Mouse (Mus musculus) colon, adult 2 months (tissue): ENCODE measurements around the gene Skint11. TPM values are rescaled to one million over a fixed set of nuclear protein-coding genes. Genes with fewer than 3 reads are reported as not detected.

Experiments
- polyA plus RNA-seq: library from polyadenylated mRNA; depleted of rRNA; stranded (reverse); fragments of >200 nt; gene quantifications from 2 replicates; pipeline ENCODE4 v1.2.3, GENCODE M21; 2012; rRNA removed

Skint11 gene
- not detected in 2 replicates for polyA plus RNA-seq

DNA sequence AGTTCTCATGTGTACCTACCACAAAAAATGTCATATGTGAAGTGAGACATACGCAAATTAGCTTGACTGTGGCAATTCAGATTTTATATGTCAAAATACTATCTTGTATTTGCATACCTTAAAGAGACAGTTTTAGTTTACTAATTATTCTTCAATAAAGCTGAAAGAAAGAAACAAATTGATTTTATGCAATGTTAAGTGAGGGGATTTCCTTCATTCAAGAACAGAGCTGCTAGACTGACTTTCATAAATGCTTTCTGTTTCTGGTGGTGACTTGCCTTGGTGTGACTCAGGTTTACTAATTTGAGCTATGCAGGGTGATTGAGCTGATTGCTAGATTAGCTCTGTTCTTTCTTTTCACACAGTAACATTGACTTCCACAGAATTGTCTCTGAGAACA, at the start of gene Skint11:
Skint11 (plus strand) TSS at position 301 of the 400 bp plus-strand sequence.

Other genes with a start within 250 kb of the Skint11 start
- not detected in 2 replicates for gene Skint5, start 163.9 kb upstream of the Skint11 start, polyA plus RNA-seq
- 2.3 and 2.5 TPM in 2 replicates for gene Trabd2b, start 243.3 kb downstream of the Skint11 start, polyA plus RNA-seq